Mouse (Mus musculus) spleen, postnatal 4 days (tissue): ENCODE data around the gene Klhl6.
"Not testable (repeated sequence)": the region's sequence is repeated elsewhere in the genome, so short reads cannot be mapped to it uniquely, and the experiment has no call there.

Experiments
- DNase-seq, 2 experiments: peaks; one replicate each; pipeline ENCODE4 v3.0.0; 2022; ENCODE audit warnings: low spot score in 2 of 2

The Klhl6 gene

DNA sequence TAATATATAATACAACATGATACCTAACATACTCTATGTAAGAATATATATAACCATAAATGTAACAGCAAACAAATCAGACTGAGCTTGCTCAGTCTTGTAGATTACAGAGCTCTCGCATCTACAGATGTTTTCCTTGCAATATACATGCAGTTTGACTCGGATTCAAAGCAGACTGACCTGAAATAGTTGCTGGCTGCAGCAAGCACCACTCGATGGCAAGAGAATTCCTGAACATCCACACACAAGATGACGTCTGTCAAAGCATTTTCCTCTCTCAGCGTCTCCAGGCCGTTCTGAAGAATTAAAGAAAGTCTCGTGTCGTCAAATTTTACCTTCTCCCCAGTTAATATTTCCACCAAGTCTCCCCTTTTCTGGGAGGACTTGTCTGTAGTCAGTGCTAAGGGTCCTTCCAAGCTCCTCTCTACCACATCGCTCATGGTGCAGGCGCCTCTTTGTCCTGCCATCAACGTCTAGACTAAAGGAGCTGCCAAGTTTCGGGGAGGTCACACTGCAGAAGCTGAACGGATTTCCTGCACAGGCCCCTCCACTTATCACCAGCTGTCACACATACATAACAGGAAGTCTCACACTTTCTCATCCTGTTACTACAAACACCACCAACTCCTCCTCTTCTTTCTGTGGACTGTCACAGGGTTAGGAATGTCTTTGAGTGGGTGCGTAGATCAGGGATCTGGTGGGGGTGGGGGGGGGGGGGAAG, at the start of gene Klhl6:
TSS of gene Klhl6 (minus strand) at position 501 of the 721 bp plus-strand sequence.
- peak; percentile 59 to 79 for DNase-seq

DNA sequence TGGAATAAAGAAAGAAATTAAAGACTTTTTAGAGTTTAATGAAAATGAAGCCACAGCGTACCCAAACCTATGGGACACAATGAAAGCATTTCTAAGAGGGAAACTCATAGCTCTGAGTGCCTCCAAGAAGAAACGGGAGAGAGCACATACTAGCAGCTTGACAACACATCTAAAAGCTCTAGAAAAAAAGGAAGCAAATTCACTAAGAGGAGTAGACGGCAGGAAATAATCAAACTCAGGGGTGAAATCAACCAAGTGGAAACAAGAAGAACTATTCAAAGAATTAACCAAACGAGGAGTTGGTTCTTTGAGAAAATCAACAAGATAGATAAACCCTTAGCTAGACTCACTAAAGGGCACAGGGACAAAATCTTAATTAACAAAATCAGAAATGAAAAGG, 44.4 kb upstream of the Klhl6 start:
- DNase-seq = not testable (repeated sequence)

DNA sequence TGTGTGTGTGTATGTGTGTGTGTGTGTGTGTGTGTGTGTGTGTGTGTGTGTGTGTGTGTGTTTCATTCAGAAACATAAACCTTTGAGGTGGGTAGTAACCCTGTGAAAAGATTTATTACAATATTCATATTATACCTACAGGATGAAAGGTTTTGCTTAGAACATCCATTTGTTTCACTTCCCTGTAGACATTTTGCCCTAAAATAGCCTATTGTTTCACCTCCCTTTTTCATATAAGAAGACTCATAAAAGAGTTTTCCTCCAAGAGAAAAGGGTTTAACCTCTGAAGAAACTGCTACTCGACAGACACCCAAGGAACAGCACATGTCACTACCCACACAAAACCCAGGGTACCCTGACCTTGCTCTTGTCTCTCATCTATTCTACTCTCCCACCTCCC, 40.0 kb upstream of the Klhl6 start:
- DNase-seq = no peak

DNA sequence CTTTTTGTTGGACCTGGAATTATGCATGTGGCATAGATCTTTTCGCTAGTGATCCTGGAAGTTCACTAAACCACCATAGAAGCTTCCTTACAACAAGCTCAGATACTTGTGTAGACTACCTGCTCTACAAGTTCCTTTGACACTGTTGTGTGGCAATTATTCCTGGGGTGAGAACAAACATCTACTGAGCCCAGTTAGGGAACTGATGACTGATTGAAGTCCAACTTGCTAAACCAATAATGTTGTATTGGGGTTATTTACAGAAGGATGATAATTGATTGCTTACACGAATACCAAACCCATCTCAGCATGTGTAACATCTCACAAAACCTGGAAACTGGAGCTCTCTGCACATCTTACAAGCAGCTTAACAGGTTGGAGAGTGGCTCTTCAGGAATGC, 39.0 kb upstream of the Klhl6 start:
- no peak for DNase-seq

DNA sequence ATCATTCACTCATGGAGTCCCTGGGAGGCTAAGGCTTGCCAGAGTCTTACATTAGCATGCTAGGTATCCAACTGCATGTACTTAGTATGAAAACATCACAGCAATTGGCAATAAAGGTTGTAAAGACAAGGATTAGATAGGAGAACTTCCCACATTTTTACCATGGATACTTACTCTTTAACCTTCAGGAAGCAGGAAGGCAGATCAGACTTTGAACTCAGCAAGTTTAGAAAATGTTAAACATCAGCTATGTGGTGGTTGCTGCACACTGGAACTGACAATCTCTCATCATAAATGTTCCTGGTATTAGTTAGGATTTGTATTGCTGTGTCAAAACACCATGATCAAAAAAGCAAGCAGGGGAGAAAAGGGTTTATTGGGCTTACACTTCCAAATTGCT, 29.8 kb upstream of the Klhl6 start:
- no peak for DNase-seq

DNA sequence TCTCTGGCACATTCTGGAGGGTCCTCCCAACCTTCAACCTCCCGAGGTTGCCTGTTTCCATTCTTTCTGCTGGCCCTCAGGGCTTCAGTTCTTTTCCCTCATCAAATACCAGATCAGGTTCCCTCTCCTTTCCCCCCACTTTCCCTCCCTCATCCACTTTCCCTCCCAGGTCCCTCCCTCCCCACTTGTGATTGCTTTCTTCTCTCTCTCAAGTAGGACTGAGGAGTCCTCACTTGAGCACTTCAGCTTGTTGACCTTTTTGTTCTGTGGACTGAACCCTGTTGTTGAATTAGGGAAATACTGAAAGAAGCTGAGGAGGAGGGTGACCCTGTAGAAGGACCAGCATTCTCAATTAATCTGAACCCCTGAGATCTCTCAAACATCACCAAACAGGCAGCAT, 23.2 kb upstream of the Klhl6 start:
- no peak for DNase-seq

DNA sequence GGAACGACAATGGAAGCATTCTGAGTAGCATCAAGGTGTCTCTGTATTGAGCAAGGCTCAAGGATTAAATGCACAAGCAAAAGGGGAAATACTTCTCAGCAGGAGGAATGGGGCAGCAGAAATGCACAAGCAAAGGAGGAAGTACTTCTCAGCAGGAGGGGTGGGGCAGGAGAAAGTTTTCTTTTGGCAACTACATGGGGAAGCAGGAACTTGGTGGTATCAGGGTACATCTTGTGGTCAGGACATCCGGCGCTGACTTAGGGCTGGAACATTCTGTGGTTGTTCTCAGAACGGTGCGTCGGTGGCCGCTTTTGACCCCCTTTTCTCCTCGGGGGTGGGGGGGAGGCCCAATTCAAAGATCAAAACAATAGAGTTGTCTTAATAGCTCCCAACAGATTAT, 17.4 kb upstream of the Klhl6 start:
- not testable (repeated sequence) for DNase-seq

DNA sequence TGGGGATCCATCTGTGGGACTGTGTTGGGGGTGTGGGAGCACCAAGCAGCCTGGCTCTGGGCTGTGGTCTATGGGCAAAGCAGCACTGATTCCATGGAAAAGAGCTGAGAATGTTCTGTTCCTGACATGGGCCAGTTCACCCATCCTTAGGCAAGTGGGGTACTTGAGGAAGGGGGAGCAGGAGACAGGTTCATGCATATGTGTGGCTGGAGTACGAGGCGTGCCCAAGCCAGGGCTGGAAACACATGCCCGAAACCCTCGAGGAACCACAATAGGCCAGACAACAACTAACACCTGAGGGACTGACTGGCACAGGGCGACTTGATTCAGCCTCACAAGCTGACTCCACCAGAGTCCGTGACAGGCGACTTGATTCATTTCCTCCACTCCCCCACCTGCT, 14.8 kb upstream of the Klhl6 start:
- DNase-seq = peak in 1 of 2 experiments; percentile 51

DNA sequence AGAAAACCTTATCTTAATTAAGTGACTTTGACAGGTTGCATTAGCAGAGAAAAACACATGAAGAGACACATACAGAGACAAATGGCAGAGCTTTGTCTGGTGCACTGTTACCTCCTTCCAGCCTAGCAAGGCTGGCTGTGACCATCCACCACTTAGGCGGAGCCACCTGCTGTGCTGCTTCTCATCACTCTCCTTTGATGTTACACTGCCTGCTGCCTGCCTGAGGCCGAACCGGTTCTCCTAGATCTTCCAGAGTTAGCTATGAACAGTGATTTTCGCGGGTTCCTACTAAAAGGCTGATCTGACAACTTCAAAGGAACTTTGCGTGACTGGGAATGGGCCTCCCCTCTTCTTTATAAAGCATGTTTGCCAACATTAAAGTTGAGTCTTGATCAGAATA, 14.1 kb upstream of the Klhl6 start:
- peak in 1 of 2 experiments; percentile 40 for DNase-seq

DNA sequence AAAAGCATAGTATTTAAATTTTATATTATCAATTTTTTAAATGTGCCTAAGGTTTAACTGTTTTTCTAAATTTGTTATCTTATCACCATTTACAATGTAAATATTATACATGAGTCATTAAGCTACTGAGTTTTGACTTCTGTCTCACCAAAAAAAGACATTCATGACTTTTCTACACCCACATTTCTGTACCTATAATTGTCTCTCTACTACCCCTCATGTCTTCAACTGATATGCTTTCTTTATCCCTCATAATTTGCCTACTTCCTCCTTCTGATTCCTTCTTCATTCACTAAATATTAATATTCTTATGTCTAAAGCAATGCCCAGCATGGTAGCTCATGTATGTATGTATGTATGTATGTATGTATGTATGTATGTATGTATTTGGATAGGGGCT, 13.0 kb upstream of the Klhl6 start:
- DNase-seq = no peak

DNA sequence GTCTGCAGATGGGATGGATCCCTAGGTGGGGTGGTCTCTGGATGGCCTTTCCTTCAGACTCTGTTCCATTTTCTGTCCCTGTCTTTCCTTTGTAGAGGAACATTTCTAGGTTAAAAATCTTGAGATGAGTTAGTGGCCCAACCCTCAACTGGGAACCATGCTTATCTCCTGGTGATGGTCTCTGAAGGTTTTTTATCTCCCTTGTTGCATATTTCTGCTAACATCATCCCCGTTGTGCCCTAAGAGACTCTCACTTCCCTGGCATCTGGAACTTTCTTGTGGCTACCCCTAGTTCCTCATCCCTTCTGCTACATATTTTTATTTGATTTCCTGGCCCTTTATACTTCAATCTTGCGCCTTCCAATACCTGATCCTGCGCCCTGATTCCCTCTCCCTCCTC, 10.4 kb upstream of the Klhl6 start:
- no peak for DNase-seq

DNA sequence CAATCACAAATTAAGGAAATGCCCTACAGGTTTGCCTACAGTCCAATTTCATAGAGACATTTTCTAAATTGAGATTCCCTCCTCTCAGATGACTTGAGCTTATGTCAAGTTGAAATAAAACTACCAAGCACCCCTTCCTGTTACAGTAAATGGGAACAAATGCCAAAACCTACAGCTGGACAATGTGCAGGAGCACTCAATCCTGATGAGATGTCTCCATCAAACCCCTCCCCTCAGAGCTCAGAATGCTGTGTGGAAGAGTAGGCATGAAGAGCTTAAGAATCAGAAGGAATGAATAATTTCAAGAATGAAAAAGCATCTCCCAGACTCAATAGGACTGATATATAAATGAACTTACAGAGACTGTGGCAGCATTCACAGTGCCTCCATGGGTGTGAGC, 7.7 kb upstream of the Klhl6 start:
- DNase-seq = no peak

DNA sequence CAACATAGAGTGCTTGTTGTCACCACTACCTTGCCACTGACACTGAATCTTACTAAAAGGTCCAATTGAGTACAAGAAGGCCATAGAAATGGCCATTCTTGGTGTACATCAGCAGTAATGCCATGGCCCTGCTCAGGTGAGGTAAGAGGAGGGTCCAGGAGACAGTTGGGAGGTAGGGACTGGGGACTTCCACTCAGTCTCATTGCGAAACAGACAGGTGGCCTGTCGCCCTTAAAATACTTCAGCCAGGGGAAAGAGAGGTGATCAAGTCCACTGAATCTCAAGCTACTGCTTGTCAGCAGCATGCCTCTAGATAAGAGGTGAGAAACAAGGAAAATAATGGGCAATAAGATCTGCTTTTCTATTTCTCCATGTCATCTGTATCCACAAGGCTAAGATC, 4.8 kb upstream of the Klhl6 start:
- DNase-seq = no peak

DNA sequence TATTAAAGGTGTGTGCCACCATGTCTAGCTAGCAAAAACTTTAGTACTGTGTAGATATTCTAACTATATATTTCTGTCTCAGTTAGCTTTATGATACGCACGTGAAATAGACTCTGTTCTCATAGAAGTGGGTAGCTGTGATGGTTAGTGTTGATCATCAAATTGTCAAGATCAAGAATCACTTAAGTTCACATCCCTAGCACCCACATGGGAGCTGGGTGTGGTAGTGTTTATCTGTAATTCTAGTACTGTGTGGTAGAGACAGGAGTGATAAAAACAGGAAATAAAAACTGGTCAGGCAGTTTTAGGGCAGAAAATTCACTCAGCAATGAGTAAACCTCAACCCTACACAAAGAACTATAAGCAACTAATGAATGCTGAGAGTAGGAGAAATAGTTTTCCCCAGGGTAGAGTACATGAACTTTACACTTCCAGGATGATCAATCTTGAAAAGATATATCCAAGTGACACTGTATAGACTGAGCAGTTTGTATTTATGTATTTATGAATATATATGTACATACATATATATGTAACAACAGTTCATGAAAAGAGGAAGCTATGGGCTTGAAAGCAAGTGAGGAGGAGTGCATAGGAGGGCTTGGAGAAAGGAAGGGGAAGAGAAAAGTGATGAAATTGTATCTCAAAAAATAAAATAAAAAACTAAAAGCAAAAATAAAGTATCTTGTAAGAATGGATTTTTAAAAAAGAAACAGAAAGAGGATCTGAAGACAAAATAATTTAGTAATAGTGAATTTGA, 2.2 kb upstream of the Klhl6 start:
- no peak for DNase-seq

DNA sequence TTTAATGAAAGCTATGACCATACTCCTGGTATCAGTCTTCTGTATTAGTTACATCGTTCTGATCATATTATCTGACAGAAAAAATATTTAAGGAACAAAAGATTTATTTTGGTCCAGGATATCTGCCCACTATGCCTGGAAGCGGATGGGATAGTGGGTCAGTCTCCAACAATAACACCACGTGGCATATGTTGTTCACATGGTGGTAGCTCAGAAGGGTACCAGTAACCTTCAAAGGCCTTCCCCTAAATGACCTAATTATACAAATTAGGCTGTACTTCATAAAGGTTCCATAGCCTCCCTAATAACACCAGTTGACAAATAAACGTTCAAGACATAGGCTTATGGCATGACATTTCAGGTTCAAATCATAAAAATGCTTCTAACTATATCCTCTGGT, 722 bp upstream of the Klhl6 start:
- no peak for DNase-seq

DNA sequence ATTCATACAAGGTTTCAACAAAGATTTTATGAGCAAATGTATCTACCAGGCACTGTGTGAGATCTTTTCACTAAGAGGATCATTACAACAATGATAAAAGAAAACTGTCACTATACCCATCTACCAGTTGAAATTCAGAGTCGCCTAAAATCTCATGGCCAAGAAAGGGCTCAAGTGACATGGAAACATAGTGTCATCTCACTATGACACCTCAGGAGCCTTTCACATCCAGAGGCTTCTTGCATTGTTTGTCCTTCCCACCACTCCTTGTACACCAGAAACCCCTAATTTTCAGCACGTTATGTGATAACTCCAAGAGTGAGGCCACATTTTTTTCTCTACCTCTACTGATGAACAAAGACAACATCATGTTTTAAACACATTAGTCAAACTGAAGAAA, 1.2 kb downstream of the Klhl6 start:
- DNase-seq = no peak

DNA sequence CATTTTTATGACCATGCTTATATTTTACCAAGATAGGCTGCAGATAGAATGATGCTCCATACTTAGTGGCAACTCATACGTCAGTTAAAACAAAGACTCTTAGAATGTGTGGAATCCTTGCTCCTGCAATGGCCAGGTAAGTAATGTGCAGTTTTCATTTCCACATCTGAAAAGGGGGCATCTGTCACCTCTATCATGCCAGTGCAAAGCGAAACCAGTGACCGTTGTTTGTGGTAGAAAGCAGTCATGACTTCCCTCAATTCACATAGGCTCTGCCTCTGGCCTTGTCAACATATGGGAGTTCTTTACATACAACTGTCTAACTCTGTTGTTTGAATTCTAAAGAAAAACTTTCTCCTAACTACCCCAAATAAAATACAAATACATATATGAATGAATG, 1.8 kb downstream of the Klhl6 start:
- no peak for DNase-seq

DNA sequence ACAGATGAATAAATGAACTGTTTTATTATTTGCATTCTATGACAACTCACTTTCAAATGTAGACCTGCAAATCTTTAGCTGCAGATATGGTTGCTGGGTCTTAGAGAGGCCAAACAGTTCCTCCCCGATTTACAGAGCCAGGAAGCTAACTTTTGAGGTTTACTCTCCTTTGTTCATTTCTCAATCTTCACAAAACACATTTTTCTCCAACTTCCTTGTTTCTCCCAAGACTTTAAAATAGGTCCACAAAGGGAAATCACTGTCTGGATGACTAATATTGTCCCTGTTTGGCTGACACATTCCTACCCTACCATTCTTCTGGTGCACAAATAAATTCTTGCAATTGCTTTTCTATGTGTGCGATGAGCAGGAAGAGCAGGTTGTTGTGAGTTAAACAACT, 3.1 kb downstream of the Klhl6 start:
- DNase-seq = no peak

DNA sequence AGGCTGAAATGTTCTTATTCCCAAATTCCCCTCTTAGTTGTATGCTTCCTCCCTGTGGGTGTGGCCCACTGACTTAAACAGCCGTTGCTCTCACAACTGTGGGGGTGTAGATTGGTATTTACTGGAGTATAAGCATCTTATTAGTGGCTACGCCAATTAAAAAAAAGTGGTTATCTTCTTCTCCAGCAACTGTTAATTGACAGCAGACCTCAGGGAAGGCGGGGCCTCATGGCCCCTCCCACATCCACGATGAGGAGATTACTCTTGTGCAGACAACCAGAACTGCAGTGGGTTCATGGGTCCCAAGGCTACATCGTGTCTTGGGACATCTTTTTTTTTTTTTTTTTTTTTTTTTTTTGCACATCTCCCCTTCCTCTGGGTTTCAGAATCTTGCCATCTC, 5.6 kb downstream of the Klhl6 start:
- peak in 1 of 2 experiments; percentile 21 for DNase-seq

DNA sequence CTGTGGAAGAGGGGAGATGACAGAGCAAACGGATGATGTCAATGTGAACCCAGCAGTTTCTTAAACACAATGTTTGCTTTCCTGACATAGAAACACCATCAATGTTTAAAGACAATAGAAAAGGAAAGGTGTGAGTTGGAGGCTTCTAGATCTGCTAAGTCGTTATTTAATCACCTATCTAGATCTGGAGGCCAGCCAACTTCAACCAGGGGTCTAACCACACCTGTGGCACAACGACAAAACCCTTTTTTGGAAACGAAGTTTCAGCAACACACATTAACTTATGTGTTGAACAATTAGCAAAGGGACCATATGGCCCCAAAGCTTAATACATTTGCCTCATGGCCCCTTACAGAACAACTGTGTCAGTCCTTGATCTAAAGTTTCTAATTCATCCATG, 6.0 kb downstream of the Klhl6 start:
- no peak for DNase-seq

DNA sequence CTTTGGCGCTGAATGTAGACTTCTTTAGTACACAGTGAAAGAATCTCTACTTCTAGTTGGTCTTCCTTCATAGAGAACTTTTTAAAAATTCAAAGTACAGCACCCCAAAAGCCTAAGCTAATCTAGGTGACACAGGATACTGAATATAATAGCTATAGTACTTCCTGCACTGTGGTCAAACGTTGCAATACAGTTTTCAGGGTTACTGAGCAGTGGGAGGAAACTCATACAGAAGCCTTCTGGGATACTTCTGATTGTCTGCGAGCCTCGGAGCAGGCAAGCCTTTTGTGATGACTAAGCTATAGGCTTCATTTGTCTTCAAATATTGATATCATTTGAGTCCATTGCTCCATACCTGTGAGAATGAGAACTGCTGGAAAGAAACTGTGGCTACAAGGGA, 7.4 kb downstream of the Klhl6 start:
- no peak for DNase-seq

DNA sequence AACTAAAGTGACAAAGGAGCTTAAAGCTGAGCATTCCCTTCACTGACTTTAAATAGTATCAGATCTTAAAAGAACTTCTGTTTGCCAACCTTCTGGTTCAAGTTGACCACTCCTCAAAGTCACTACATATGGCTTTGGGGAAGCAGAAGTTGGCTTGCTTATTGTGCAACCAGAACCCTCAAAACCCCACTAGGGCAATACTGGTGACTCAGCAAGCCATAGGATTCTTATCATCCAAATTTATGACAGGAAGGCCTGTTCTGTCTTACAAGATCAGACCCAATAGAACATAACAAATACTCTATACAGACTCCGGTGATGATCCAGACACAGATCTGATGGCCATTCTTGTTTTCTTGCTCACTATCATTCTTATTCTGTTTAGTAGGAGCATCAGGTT, 9.4 kb downstream of the Klhl6 start:
- DNase-seq = peak in 1 of 2 experiments; percentile 23

DNA sequence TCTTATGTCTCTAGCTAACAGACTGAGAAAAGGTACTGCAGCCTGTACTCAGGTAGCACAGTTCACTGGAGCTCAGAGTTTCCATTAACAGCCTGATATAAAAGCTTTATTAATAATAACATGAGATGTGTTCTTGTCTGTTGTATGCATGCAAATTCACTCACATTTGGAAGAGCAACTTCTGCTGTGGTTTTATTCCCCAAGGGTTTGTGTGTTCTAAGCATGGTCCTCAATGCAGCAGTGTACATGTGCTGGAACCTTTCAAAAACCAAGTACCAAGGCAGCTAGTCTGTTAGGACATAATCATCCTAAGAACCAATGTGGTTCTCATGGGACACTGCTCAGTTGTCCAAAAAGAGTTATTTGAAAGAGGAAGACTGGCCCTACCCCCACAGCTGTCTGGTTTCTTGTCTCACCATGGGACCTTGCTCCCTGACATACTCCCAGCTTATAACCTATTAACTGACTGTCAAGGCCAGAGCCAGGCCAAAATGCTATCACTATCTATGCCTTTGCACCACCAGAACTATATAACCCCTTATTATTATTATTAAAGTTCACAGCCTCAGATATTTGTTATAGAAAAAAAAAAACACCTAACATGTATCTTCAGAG, 10.0 kb downstream of the Klhl6 start:
- no peak for DNase-seq
